Mouse (Mus musculus) bone marrow macrophage, adult 2 months (primary cell): Measurements from ENCODE around the gene Gipc3. TPM values are rescaled to one million over a fixed set of nuclear protein-coding genes. Genes with fewer than 3 reads are reported as not detected.

Source experiments
- H3K27ac ChIP-seq: 2 replicates; pipeline ENCODE4 v1.5.1; 2012; ENCODE audit warnings: low read depth, low read length; ENCODE audit not compliant: insufficient read depth
- H3K4me1 ChIP-seq: 2 replicates; pipeline ENCODE4 v1.6.1; 2012; ENCODE audit warnings: low read length; ENCODE audit not compliant: control insufficient read depth, insufficient read depth
- H3K4me3 ChIP-seq: 2 replicates; pipeline ENCODE4 v1.5.1; 2012; ENCODE audit warnings: mild to moderate bottlenecking, low read length, moderate library complexity; ENCODE audit not compliant: insufficient read depth
- CTCF ChIP-seq: IDR thresholded peaks from 2 replicates; pipeline ENCODE4 v1.5.1; 2012; ENCODE audit warnings: low read depth, mild to moderate bottlenecking, low read length, moderate library complexity
- POLR2A ChIP-seq: IDR thresholded peaks from 2 replicates; pipeline ENCODE4 v1.6.1; 2012; ENCODE audit warnings: mild to moderate bottlenecking, low read depth, low read length, borderline replicate concordance
- polyA plus RNA-seq: library from polyadenylated mRNA; stranded (reverse); fragments of >200 nt; gene quantifications from 2 replicates; pipeline ENCODE4 v1.2.4, GENCODE M21; 2012; ENCODE audit not compliant: missing spikeins, insufficient read depth, insufficient read length

Gipc3 gene
- polyA plus RNA-seq, 1 experiment = not detected

DNA sequence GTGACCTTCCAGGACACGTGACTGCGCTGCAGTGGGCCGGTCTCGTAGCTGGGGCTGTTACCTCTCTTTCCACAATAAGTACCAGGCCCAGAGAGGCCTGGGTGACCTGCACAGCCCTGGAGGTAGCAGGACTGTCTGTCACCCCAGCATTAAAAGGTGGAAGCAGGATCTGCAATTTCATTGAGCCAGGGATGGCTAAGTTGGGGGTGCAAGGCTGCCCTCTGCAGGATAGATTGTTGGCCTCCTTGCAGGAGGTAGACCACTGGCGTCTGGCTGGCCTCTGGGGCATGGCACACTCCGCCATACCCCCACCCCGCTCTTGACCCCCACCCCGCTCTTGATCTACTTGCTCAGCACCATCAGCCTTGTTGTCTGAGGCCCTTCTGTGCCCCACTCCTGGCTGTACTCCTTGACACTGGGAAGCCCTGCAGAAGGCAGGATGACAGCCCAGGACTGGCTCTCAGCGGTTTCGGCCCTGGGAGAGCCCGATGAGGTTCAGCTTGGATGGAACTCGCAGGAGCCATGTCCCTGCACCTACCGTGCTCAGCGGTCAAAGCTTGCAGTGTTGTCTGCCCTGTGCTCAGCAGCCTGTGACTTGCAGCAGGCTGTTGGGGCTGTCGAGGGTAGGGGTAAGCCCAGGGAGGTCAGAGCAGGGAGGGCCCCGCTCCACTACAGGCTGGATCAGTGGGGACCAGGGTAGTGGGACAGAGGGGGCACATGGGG is 26.6 kb downstream of the Gipc3 start:
- H3K4me1 ChIP-seq = peaks cover 15% of the 10 kb centered on the region
- H3K27ac ChIP-seq = no peak overlapping the region
- no peak for TF ChIP-seq POLR2A
- TF ChIP-seq CTCF = no peak
- H3K4me3 ChIP-seq = no peak overlapping the region

- Histone ChIP-seq H3K4me1 (peaks cover 15% of the 10 kb centered on the region), H3K4me3 (no peak overlapping the region), H3K27ac (no peak overlapping the region)
- TF ChIP-seq CTCF (no peak), POLR2A (no peak)
Observed at GRCm38 (mm10) chr10:81315587-81315986, 27.5 kb downstream of the Gipc3 start.

DNA sequence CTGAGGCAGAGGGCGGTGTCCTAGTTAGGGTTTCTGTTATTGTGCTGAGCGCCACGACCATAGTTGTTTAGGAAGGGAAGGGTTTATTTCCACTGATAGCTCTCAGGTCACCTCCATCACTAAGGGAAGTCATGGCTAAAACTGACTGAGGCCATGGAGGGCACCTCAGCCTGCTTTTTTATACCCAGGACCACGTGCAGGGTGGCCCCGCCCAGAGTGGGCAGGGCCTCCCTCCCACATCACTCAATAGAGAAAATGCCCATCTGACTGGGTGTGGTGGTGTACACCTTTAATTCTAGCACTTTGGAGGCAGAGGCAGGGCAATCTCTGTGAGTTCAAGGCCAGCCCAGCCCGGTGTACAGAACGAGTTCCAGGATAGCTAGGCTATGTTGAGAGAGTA is 28.9 kb downstream of the Gipc3 start:
- TF ChIP-seq CTCF (no peak), POLR2A (no peak)
- Histone ChIP-seq H3K4me3 (no peak overlapping the region), H3K4me1 (peaks cover 15% of the 10 kb centered on the region), H3K27ac (no peak overlapping the region)

DNA sequence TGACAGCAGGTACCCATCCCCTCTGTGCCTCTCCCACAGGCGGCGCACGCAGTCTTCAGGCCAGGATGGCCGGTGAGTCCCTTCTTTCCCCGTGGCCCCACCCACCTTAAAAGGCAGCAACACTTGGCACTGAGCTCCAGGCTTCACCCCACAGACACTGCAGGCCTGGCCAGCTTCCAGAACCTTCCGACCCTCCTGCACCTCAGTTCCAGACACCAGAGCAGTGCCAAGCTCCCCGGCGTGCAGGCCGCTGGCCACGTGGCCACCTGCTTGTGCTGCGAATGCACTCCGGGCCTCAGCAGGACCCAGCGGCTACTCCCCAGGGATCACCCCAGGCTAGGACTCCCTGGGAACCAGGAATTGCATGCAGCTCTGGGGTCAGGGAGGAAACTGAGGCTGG is 29.5 kb downstream of the Gipc3 start:
- Histone ChIP-seq H3K4me3 (no peak overlapping the region), H3K4me1 (peaks cover 10% of the 10 kb centered on the region), H3K27ac (no peak overlapping the region)
- no peak for TF ChIP-seq CTCF
- TF ChIP-seq POLR2A = no peak

- H3K4me3 ChIP-seq = no peak overlapping the region
- TF ChIP-seq CTCF (no peak), POLR2A (no peak)
- H3K4me1 ChIP-seq = no peaks in the 10 kb centered on the region
Observed at GRCm38 (mm10) chr10:81309571-81309970, 33.5 kb downstream of the Gipc3 start.

GRCm38 (mm10) chr10:81306837-81307682 is 36.0 kb downstream of the Gipc3 start:
- Histone ChIP-seq H3K4me3 (no peak overlapping the region), H3K4me1 (peaks cover 23% of the 10 kb centered on the region), H3K27ac (no peak overlapping the region)
- no peak for TF ChIP-seq POLR2A
- no peak for TF ChIP-seq CTCF

More at GRCm38 (mm10) chr10:81309571-81309970, 33.5 kb downstream of the Gipc3 start:
- H3K27ac ChIP-seq = no peak overlapping the region

GRCm38 (mm10) chr10:81306173-81306668 is 36.8 kb downstream of the Gipc3 start:
- Histone ChIP-seq H3K4me3 (no peak overlapping the region), H3K27ac (no peak overlapping the region), H3K4me1 (peaks cover 30% of the 10 kb centered on the region)
- TF ChIP-seq CTCF (no peak), POLR2A (no peak)

DNA sequence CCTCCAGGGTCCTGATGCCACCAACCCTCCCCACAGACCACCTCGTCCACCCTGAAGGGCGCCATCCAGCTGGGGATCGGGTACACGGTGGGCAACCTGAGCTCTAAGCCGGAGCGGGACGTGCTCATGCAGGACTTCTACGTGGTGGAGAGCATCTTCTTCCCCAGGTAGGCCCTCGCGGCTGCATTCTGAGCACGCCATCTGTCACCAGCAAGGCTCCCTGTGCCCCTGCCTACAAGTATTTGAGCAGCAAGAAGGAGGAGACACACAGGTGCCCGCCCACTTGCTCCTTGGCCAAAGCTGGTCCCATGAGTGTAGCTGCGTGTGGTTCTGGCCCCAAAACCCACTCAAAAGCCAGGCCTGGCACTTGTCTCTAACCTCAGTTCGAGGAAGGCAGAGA is 37.4 kb downstream of the Gipc3 start:
- H3K4me3 ChIP-seq = no peak overlapping the region
- H3K27ac ChIP-seq = no peak overlapping the region
- TF ChIP-seq POLR2A (no peak), CTCF (no peak)
- peaks cover 35% of the 10 kb centered on the region for H3K4me1 ChIP-seq

DNA sequence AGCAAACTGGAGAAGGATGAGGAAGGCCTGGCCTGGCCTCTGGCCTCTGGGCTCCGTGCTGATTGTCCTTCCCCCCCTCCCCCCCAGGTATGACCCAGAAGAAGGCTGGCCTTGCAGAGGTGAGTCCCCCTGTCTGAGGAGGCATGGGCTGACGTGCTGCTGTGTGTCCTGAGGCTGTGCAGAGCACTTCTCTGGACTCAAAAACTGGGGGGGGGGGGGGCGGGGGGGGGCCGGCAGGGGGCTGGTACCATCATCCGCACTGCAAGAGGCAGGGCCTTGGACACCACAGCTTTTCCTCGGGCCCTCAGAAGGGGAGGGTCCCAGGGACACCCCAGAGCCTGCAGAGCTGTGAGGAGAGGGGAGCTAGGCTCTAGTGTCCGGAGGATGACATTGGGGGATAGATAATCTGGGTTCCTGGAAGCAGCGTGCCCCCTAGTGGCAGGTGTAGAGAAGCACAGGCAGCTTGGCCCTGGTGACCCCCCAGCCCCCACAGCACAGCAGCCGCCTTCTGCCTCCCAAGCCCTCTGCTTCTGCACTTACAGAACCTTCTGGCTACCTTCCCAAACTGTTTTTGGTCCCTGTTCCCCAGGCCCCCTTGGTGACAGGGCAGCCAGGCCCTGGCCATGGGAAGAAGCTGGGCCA is 38.3 kb downstream of the Gipc3 start:
- peaks cover 44% of the 10 kb centered on the region for H3K4me1 ChIP-seq
- H3K4me3 ChIP-seq = no peak overlapping the region
- no peak overlapping the region for H3K27ac ChIP-seq
- TF ChIP-seq POLR2A (no peak), CTCF (peak; percentile 65)

DNA sequence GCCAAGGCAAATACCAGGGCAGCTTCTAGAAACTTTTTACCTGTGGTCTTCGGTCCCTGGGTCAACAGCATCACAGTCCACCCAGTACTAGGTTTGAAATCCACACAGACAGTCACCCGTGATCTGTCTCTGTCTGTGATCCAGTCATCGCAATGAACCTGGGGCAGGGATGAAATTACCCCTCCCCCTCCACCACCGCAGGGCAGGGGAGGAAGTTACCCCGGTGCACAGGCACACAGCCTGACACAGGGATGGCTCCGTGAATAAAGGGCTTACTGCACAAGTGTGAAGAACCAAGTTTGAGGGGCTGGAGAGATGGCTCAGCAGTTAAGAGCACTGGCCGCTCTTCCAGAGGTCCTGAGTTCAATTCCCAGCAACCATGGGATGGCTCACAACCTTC is 39.3 kb downstream of the Gipc3 start:
- TF ChIP-seq POLR2A (no peak), CTCF (no peak)
- Histone ChIP-seq H3K4me1 (peaks cover 54% of the 10 kb centered on the region), H3K4me3 (no peak overlapping the region), H3K27ac (peak overlapping the region; percentile 9; the same call in 1 of the 2 replicates)

GRCm38 (mm10) chr10:81303258-81303657 is 39.8 kb downstream of the Gipc3 start:
- TF ChIP-seq CTCF (no peak), POLR2A (no peak)
- 0 out of 2 replicates have a peak overlapping the region, but pooled peaks have one; percentile 4 for H3K4me3 ChIP-seq
- H3K4me1 ChIP-seq = peaks cover 59% of the 10 kb centered on the region
- H3K27ac ChIP-seq = peak overlapping the region; percentile 24
